Mouse (Mus musculus) granulocyte monocyte progenitor cell, adult 5-6 weeks (primary cell): ENCODE results near the gene Arl3. TPM values are rescaled to one million over a fixed set of nuclear protein-coding genes. Genes with fewer than 3 reads are reported as not detected.

Source experiments
- total RNA-seq, 2 experiments: library from RNA; stranded (forward) in 1 of 2; stranded (reverse) in 1 of 2; fragments of 200-712, 200-1000 nt in 1 of 2; fragments of >200 nt in 1 of 2; fragmentation: Nextera tagmentation in 1 of 2; gene quantifications; 2 replicates each; pipeline ENCODE4 v1.2.3; 2014 to 2017

Gene Arl3
- total RNA-seq, 2 experiments from 2014 or later, result 9.9 to 13.9 TPM

Other genes starting within 250 kb of the Arl3 start
- not detected in 2 replicates for gene Psd, start 246.0 kb downstream of the Arl3 start, total RNA-seq (2014; fragmentation: Nextera tagmentation)
- not detected in 2 replicates for gene Psd, start 246.0 kb downstream of the Arl3 start, total RNA-seq (2017)
- gene Fbxl15, start 245.0 kb downstream of the Arl3 start, total RNA-seq (2014; fragmentation: Nextera tagmentation), result 0.53 TPM in 1 of 2 replicates, not detected in the other
- 2.4 and 3.3 TPM in 2 replicates for gene Fbxl15, start 245.0 kb downstream of the Arl3 start, total RNA-seq (2017)
- gene Cuedc2, start 234.5 kb downstream of the Arl3 start, total RNA-seq (2014; fragmentation: Nextera tagmentation), result 104 and 108 TPM in 2 replicates
- 158 and 161 TPM in 2 replicates for gene Cuedc2, start 234.5 kb downstream of the Arl3 start, total RNA-seq (2017)
- gene Mfsd13a, start 232.1 kb downstream of the Arl3 start, total RNA-seq (2014; fragmentation: Nextera tagmentation), result 71.4 and 82.0 TPM in 2 replicates
- 15.7 and 18.7 TPM in 2 replicates for gene Mfsd13a, start 232.1 kb downstream of the Arl3 start, total RNA-seq (2017)
- gene 2310034G01Rik, start 222.9 kb downstream of the Arl3 start, total RNA-seq (2014; fragmentation: Nextera tagmentation), result 2.3 and 5.6 TPM in 2 replicates
- 1.4 and 2.3 TPM in 2 replicates for gene 2310034G01Rik, start 222.9 kb downstream of the Arl3 start, total RNA-seq (2017)
- gene Actr1a, start 177.4 kb downstream of the Arl3 start, total RNA-seq (2014; fragmentation: Nextera tagmentation), result 86.7 and 93.2 TPM in 2 replicates
- gene Actr1a, start 177.4 kb downstream of the Arl3 start, total RNA-seq (2017), result 75.8 and 79.7 TPM in 2 replicates
- gene Sufu, start 176.3 kb downstream of the Arl3 start, total RNA-seq (2014; fragmentation: Nextera tagmentation), result 20.9 and 22.8 TPM in 2 replicates
- 7.2 and 9.0 TPM in 2 replicates for gene Sufu, start 176.3 kb downstream of the Arl3 start, total RNA-seq (2017)
- gene Trim8, start 71.5 kb downstream of the Arl3 start, total RNA-seq (2014; fragmentation: Nextera tagmentation), result 10.9 and 13.9 TPM in 2 replicates
- gene Trim8, start 71.5 kb downstream of the Arl3 start, total RNA-seq (2017), result 12.2 and 13.6 TPM in 2 replicates
- 11.8 and 16.3 TPM in 2 replicates for gene Sfxn2, start 167 bp upstream of the Arl3 start, total RNA-seq (2014; fragmentation: Nextera tagmentation)
- 8.7 and 10.9 TPM in 2 replicates for gene Sfxn2, start 167 bp upstream of the Arl3 start, total RNA-seq (2017)
- 19.7 and 25.6 TPM in 2 replicates for gene Wbp1l, start 25.9 kb upstream of the Arl3 start, total RNA-seq (2014; fragmentation: Nextera tagmentation)
- 20.2 and 23.5 TPM in 2 replicates for gene Wbp1l, start 25.9 kb upstream of the Arl3 start, total RNA-seq (2017)
- gene Cyp17a1, start 100.0 kb upstream of the Arl3 start, total RNA-seq (2014; fragmentation: Nextera tagmentation), result not detected in 2 replicates
- not detected in 2 replicates for gene Cyp17a1, start 100.0 kb upstream of the Arl3 start, total RNA-seq (2017)
- 9.6 and 12.5 TPM in 2 replicates for gene Borcs7, start 116.7 kb upstream of the Arl3 start, total RNA-seq (2014; fragmentation: Nextera tagmentation)
- gene Borcs7, start 116.7 kb upstream of the Arl3 start, total RNA-seq (2017), result 5.4 TPM in 2 replicates
- gene As3mt, start 134.3 kb upstream of the Arl3 start, total RNA-seq (2014; fragmentation: Nextera tagmentation), result 47.6 and 53.1 TPM in 2 replicates
- 71.0 and 82.9 TPM in 2 replicates for gene As3mt, start 134.3 kb upstream of the Arl3 start, total RNA-seq (2017)
- gene Cnnm2, start 188.4 kb upstream of the Arl3 start, total RNA-seq (2014; fragmentation: Nextera tagmentation), result 5.3 and 12.1 TPM in 2 replicates
- gene Cnnm2, start 188.4 kb upstream of the Arl3 start, total RNA-seq (2017), result 7.2 and 8.0 TPM in 2 replicates